Mouse (Mus musculus): Measurements from ENCODE around the gene Prkg1.

Gene Prkg1

GRCm38 (mm10) chr19:31764801-31765340, at the start of gene Prkg1:
TSS of gene Prkg1 (minus strand) at chr19:31765033.
- DNase-seq = no peak

DNA sequence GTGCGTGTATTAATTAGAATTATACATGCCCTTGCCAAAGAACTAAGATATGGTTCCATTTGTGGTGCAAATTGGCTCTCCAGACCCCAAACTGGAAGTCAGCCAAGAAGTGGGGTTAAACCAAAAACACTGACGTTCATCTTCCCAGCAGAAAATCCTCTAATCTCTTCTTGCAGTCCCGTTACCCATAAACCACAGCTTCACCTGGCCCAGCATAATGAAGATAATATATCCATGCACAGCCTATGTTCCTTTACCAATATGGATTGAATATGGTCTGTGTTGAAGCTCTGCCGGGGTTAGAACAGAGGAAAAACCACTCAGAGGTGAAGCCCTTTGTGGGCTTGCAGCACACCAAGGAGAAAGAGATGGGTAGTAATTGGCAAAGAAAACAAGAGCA, 48.3 kb upstream of the Prkg1 start:
- no peak for DNase-seq

- DNase-seq = no peak
Observed at GRCm38 (mm10) chr19:31811371-31811770, 46.5 kb upstream of the Prkg1 start.

GRCm38 (mm10) chr19:31805391-31805790, 40.6 kb upstream of the Prkg1 start:
- no peak for DNase-seq

DNA sequence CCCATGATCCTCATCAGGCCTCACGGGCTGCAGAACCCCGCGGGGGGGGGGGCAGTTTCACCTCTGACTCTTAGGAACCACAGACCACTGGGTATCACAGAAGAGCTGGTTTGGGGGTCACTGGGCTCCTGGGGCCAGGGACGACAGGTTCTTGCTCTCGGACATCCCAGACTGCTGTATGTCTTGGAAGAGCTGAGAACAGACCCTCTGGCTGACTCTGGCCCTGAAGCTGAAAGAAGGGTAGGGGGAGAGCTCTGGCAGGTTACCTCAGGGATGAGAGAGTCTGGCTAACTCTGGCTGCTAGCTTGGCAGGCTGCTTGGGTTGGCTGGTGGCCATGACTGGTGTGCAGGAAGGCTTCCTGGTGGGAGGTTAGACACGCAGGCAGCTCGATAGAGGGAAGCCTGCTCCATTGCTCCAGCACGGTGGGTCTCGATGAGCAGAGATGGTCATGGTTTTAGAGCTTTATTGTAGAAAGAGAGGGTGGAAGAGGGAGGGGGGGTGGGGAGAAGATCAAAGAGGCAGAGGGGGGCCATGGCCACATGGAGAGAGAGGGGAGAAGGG, 30.7 kb upstream of the Prkg1 start:
- peak; percentile 11 for DNase-seq

GRCm38 (mm10) chr19:31791724-31792123, 26.9 kb upstream of the Prkg1 start:
- no peak for DNase-seq

- no peak for DNase-seq
Observed at GRCm38 (mm10) chr19:31781521-31782018, 16.7 kb upstream of the Prkg1 start.

GRCm38 (mm10) chr19:31781077-31781476, 16.2 kb upstream of the Prkg1 start:
- DNase-seq = no peak

DNA sequence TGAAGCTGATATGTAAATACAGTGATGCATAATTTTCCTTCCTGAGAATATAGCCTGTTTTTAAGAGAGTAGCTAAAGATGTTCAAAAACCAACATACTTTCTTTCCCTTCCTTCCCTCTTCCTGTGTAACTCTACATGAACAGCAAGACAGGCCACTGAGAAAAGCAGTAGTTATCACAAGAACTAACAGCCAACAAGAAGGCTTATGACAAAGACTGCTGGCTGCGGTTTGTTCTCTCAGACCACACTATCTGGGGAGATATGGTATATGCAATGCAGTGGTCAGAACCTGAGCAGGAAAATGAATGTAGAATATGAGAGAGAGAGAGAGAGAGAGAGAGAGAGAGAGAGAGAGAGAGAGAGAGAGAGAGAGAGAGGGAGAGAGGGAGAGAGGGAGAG, 15.4 kb upstream of the Prkg1 start:
- no peak for DNase-seq

- no peak for DNase-seq
Observed at GRCm38 (mm10) chr19:31779021-31779420, 14.2 kb upstream of the Prkg1 start.

GRCm38 (mm10) chr19:31767004-31767403, 2.2 kb upstream of the Prkg1 start:
- no peak for DNase-seq

- no peak for DNase-seq
Observed at GRCm38 (mm10) chr19:31765451-31765850, 618 bp upstream of the Prkg1 start.

DNA sequence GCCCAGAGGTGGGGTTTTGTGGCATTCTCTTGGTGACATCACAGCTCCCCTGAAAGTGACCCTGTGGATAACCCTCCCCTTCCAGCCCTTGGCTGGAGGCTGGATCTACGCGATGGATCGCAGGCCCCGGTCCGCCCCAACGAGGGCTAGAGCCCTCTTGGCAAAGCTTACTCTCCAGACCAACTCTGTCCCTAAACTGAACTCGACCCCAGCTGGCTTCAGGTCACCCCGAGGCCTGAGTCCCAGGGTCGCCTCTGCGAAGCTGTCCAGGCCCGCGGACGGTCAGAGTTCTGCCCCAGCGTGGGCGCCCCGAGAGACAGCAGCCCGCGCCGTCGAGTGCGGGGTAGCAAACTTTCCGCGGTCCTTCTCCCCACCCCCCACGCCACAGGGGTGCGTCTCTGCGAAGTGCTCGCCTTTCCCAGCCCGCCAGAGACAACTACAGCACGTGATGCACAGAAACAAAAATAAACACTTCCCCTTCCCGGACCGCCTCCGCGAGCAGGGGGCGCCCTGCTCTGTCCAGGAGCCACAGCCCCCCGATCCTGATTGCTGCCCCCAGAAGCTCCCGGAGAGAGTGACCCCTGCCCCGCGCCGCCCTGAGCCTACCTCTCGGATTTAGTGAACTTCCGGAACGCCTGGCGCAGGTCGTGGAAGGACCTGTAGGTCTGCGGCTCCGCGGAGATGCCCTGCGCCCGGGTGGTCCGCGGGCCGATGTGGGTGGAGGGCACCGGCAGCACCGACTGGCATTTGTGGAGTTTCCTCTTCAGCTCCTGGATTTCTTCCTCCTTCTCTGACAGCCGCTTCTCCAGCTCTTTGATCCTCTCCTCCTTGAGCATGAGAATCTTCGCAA, 657 bp downstream of the Prkg1 start:
- DNase-seq = no peak

- no peak for DNase-seq
Observed at GRCm38 (mm10) chr19:31763246-31763821, 1.5 kb downstream of the Prkg1 start.

DNA sequence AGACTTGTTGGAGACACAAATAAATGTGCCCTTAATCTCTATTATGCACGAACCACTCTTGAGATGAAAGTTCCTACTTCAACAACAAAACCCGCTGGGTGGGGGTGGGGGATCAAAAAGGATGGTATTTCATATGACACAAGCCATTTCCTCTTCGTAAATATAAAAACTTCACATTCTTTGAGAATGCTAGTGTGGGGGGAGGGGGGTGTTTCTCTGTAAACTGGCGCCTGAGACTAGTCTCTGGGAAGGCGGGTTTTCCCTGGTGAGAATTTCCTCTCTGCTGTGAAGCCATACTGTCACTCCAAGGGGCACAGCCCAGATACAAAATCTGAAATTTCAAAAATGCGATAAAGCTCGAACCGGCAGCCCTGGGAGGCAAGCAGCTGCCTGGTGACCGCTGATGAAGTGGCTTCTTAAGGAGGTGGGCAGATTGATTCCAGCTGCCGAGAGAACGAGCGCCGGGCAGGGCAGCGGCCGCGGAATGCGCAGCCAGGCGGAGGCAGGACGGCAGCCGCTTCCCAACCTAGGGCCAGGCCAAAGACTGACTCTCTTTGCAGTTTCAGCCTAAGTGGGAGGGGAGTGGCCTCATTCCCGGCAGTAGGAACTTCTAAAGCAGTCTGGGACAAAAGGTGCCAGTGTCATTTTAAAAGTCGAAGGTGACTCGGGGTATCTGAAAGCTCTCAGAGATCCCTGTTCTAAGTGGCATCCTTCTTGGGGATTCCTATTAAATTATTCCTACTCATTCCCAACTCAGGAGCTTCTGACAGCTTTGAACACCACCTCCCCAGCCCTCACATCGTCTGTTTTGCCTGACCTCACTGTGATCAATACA, 2.2 kb downstream of the Prkg1 start:
- no peak for DNase-seq

DNA sequence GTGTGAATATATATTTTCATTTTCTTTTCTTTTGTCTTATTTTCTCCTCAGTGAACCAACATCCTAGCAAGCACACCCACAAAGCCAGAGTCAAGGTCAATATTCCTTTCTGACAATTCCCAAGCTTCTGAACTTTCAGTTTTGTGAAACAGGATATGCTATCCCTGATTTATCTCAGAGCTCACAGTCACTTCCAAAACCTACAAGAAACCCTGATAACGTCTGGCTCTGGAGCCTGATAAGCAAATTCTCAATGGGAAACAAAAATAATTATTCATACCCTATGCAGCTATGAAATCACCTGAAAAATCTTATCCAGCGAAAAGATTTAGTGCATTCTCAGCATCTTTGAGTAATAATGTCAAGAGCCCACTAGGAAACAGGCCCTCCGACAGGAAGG, 5.0 kb downstream of the Prkg1 start:
- no peak for DNase-seq

GRCm38 (mm10) chr19:31755929-31756792, 8.7 kb downstream of the Prkg1 start:
- peak; percentile 37 for DNase-seq

DNA sequence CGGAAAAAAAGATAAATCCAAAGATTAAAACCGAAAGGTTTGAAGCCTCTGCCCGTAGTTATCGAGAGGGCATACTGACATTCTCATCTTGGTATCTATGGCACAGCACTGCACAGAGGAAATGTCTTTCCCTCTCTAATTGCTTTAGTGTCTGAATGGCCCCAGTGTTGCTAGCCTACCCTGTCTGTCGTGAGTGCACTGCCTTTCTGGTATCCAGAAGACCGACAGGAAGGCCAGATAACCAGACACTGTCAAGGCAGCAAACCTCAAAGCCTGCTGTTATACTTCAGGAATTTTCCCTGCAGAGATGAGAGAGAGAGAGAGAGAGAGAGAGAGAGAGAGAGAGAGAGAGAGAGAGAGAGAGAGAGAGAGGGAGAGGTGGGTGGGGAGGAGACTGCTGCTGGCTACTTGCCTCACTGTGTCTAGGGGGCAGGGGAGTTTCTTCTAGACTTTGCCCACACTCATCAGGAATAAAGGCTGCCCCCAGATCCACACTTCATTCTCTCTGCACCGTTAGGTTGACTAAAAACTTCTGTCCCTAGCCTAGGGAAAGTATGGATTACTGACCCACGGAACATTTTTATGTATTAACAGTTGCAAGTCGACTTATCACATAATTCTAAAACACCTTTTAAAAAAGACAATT, 10.1 kb downstream of the Prkg1 start:
- no peak for DNase-seq

DNA sequence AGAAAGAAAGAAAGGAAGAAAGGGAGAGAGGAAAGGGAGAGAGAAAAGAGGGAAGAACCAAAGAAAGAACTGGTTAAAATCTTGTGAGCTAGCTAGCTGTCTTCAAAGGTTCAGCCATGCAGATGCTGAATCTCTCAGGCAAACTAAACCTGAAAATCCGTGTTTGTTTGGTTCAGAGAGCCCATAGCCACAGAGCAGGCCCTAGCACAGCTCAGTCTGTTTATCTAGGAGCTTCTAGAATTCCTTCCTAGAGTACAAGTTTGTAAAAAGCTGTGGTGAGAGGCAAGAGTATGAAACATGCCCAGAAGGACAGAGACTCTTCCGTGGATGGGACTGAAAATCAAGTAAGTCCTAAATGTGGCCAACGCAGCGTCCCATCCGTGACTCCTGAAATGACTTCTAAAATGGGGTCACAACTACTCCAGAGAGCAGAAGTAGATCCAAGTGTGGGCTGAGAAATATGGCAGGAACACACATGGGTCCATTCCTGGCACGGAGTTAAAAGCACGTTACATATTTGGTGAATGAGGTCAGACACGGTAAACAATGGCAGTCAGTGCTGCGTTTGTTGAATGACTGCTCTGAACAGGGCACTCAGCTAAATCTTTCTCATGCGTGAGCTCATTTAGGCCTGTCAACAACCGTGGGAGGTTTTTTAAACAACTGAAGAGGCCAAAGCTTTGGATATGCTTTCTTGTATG, 13.7 kb downstream of the Prkg1 start:
- DNase-seq = no peak

DNA sequence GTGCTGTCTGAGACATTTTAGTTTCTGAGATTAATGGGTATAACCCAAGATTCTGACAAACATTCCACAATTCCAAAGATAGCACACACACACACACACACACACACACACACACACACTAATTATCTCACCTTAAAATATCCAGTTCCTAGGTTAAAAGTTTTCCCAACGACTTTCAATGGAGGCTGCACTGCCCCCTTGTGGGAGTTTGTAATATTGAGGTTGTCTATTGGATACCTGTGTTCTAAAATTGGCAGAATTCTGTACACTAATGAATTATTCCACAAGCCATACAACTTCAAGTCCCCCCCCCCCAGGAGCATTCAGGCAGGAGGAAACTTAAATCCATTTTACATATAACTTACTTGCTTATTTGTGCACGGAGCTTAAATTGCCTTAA, 18.2 kb downstream of the Prkg1 start:
- no peak for DNase-seq

All from right cerebral cortex, adult 18-20 months (tissue).